ENCODE assay signal across 12 mouse cellular contexts in genomic region chr10:100161117-100161516, GRCm38 (mm10).
DNase-seq lines count a peak whose midpoint lies in the region; ATAC-seq and TF ChIP-seq lines count a peak whose summit lies in the region.
"Had no signal": no experiment of that assay in that cellular context is flagged by ENCODE, and none has a peak within 500 bp of the region (broad histone marks: within the 10 kb centered on the region; RNA-seq: fewer than 3 reads in every experiment).

No protein-coding gene starts in this region.

- H3K27me3 ChIP-seq in intestine, postnatal 0 days (replicated peaks; ENCODE audit: control insufficient read depth, insufficient read depth, low read length): no peaks in the 10 kb centered on the region

- no peak for TF ChIP-seq POLR2A in cortical plate, adult 2 months (IDR thresholded peaks at IDR 0.05; ENCODE audit: extremely low read depth, insufficient read depth, low read length)

- no peak for ATAC-seq in intestine, postnatal 0 days
- ATAC-seq: activated CD4-positive, CD25-positive, alpha-beta regulatory T cell, adult 4 months had no signal

- H3K36me3 ChIP-seq in intestine, postnatal 0 days (ENCODE audit: control insufficient read depth, insufficient read depth): no peaks in the 10 kb centered on the region; the same call in 1 of the 2 replicates

- H3K4me2 ChIP-seq in intestine, postnatal 0 days (replicated peaks; ENCODE audit: low read depth): no peak overlapping the region
- H3K4me2 ChIP-seq: liver, embryonic 11.5 days had no signal

- no peak overlapping the region for H3K9ac ChIP-seq in intestine, postnatal 0 days (ENCODE audit: low read depth, low read length)

- DNase-seq in adrenal gland, adult (ENCODE audit: inconsistent age in 2 of 2, low spot score in 1 of 2): peak; percentile 57 to 77
- no peak for DNase-seq in adrenal gland, postnatal 4 days (ENCODE audit: low spot score in 2 of 2)
- DNase-seq in kidney, postnatal 4 days: peak; percentile 23 to 43
- no peak for DNase-seq in kidney, adult 11 months
- peak; percentile 63 for DNase-seq in lung, postnatal 36 days
- DNase-seq in spleen, adult 12 weeks (ENCODE audit: low spot score): no peak
- DNase-seq: cerebellum, adult 11 months; kidney, adult 2 months had no signal

- H3K9me3 ChIP-seq in intestine, postnatal 0 days (ENCODE audit: control insufficient read depth): no peaks in the 10 kb centered on the region

- WGBS in intestine, postnatal 0 days: 53% methylated on average over 3 of the region's 3 CpGs

- H3K4me1 ChIP-seq in cortical plate, adult 2 months (ENCODE audit: control insufficient read depth, insufficient read depth, low read length): no peaks in the 10 kb centered on the region
- H3K4me1 ChIP-seq in intestine, postnatal 0 days (replicated peaks; ENCODE audit: control insufficient read depth, insufficient read depth, low read length): no peaks in the 10 kb centered on the region

- no peak overlapping the region for H3K4me3 ChIP-seq in cortical plate, adult 2 months (ENCODE audit: insufficient read depth, low read length)
- H3K4me3 ChIP-seq in intestine, postnatal 0 days (ENCODE audit: low read depth, low read length): no peak overlapping the region

- H3K27ac ChIP-seq in cortical plate, adult 2 months (ENCODE audit: insufficient read depth, low read length): peak overlapping the region; percentile 56
- no peak overlapping the region for H3K27ac ChIP-seq in intestine, postnatal 0 days (ENCODE audit: low read depth, low read length)

- no peak for TF ChIP-seq CTCF in cortical plate, adult 2 months (IDR thresholded peaks at IDR 0.05; ENCODE audit: extremely low read depth, insufficient read depth, low read length)
- TF ChIP-seq CTCF in intestine, postnatal 0 days (IDR thresholded peaks at IDR 0.05; ENCODE audit: low read depth): no peak

Comparison
In these comparisons a context has a peak if more than half of its experiments do, and no peak if none do; other contexts are left out.
1. DNase-seq: peak in adrenal gland, adult (2 of 2), kidney, postnatal 4 days (2 of 2) and lung, postnatal 36 days (single experiment); none in adrenal gland, postnatal 4 days (0 of 2), kidney, adult 11 months (single experiment) and spleen, adult 12 weeks (single experiment).